Mouse (Mus musculus): ENCODE data around the gene Vmn2r18. TPM values are rescaled to one million over a fixed set of nuclear protein-coding genes. Genes with fewer than 3 reads are reported as not detected.

Gene Vmn2r18
- 0.05 TPM in 1 of 2 replicates, not detected in the other for polyA plus RNA-seq (2012; rRNA removed)
- 0.06 TPM in 1 of 2 replicates, not detected in the other for polyA plus RNA-seq (2014; fragmentation: Nextera tagmentation; extraction: Ambion mirVana)

- Histone ChIP-seq H3K9ac (ENCODE audit: low read depth, low read length, severe bottlenecking) (no peak within 1 kb of the TSS), H3K36me3 (ENCODE audit: control insufficient read depth, insufficient read depth, low read length) (no peaks in the 10 kb centered on the region), H3K27me3 (ENCODE audit: control insufficient read depth, insufficient read depth, low read length) (no peaks in the 10 kb centered on the region), H3K4me1 (ENCODE audit: control insufficient read depth, insufficient read depth, low read length) (no peaks in the 10 kb centered on the region), H3K9me3 (ENCODE audit: control insufficient read depth, low read length) (no peaks in the 10 kb centered on the region), H3K4me3 (replicated peaks; ENCODE audit: low read length) (no peak within 1 kb of the TSS), H3K27ac (replicated peaks; ENCODE audit: low read depth, low read length) (no peak within 1 kb of the TSS), H3K4me2 (replicated peaks; ENCODE audit: low read depth, low read length, severe bottlenecking) (no peak within 1 kb of the TSS)
- ATAC-seq (ENCODE audit: low FRiP score, low read depth) (no peak), DNase-seq (ENCODE audit: low spot score) (no peak)
- 88% methylated on average over 3 of the region's 3 CpGs for WGBS
- TF ChIP-seq POLR2A (IDR thresholded peaks at IDR 0.05; ENCODE audit: borderline replicate concordance, extremely low read depth, insufficient read depth, insufficient read length), result no peak
Measured at GRCm38 (mm10) chr5:151605921-151606320, at the start of gene Vmn2r18. Vmn2r18 (minus strand) TSS chr5:151606021.

- Histone ChIP-seq H3K9ac (ENCODE audit: low read depth, low read length, severe bottlenecking) (peak overlapping the region; percentile 73; the same call in 1 of the 2 replicates), H3K4me1 (ENCODE audit: control insufficient read depth, insufficient read depth, low read length) (peaks cover 7% of the 10 kb centered on the region; the same call in 1 of the 2 replicates), H3K27me3 (ENCODE audit: control insufficient read depth, insufficient read depth, low read length) (no peaks in the 10 kb centered on the region), H3K27ac (replicated peaks; ENCODE audit: low read depth, low read length) (no peak overlapping the region), H3K36me3 (ENCODE audit: control insufficient read depth, insufficient read depth, low read length) (peaks cover 26% of the 10 kb centered on the region), H3K4me3 (replicated peaks; ENCODE audit: low read length) (no peak overlapping the region), H3K4me2 (replicated peaks; ENCODE audit: low read depth, low read length, severe bottlenecking) (peak overlapping the region; percentile 59; the same call in 1 of the 2 replicates), H3K9me3 (ENCODE audit: control insufficient read depth, low read length) (no peaks in the 10 kb centered on the region)
- DNase-seq (ENCODE audit: low spot score), result no peak
- TF ChIP-seq POLR2A (IDR thresholded peaks at IDR 0.05; ENCODE audit: borderline replicate concordance, extremely low read depth, insufficient read depth, insufficient read length), result no peak
- WGBS, result 67% methylated on average over 3 of the region's 3 CpGs
- ATAC-seq (ENCODE audit: low FRiP score, low read depth), result no peak
Measured at GRCm38 (mm10) chr5:151651411-151651784, 45.6 kb upstream of the Vmn2r18 start.

DNA sequence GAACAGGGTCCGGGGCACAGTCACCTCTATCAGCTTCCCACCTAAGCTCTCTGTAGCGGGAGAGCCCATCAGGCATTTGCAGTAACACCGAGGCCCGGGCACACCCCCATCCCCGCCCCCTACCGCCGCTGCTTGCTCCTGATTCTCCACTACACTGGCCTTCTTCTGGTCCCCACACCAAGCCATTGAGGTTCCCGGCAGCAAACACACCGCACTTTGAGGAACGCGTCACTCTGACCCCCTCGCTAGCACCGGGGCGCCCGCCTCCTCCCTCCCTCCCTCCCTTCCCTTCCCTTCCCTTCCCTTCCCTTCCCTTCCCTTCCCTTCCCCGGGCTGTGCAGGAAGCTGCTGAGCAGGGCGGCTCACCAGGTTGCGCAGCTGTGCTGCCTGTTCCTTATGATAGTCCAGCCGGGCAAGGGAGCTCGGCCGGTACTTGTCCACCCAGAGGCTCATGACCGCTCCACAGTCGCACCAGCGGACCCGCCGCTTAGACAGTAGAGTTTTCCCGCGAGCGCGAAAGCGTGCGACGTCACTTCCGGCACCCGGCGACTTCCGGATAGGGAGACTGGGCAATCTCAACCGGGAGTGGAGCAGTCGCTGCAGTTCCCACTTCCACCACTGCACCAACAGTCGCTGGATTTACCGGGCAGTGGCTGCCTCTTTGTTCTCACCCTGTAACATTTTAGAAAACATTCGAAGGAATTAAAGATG lies 45.0 kb upstream of the Vmn2r18 start, which contains the start of gene Rfc3:
Gene Rfc3 (minus strand): TSS at position 543 of the 711 bp plus-strand sequence.
- H3K9me3 ChIP-seq (ENCODE audit: control insufficient read depth, low read length), result no peaks in the 10 kb centered on the region
- H3K27ac ChIP-seq (replicated peaks; ENCODE audit: low read depth, low read length), result peak within 1 kb of the TSS; percentile 78
- no peaks in the 10 kb centered on the region for H3K27me3 ChIP-seq (ENCODE audit: control insufficient read depth, insufficient read depth, low read length)
- TF ChIP-seq POLR2A (IDR thresholded peaks at IDR 0.05; ENCODE audit: borderline replicate concordance, extremely low read depth, insufficient read depth, insufficient read length), result no peak
- DNase-seq (ENCODE audit: low spot score) (peak; percentile 98), ATAC-seq (ENCODE audit: low FRiP score, low read depth) (peak; percentile 98)
- H3K9ac ChIP-seq (ENCODE audit: low read depth, low read length, severe bottlenecking), result peak within 1 kb of the TSS; percentile 73
- H3K4me3 ChIP-seq (replicated peaks; ENCODE audit: low read length), result peak within 1 kb of the TSS; percentile 66
- peak within 1 kb of the TSS; percentile 59 for H3K4me2 ChIP-seq (replicated peaks; ENCODE audit: low read depth, low read length, severe bottlenecking)
- peaks cover 31% of the 10 kb centered on the region for H3K36me3 ChIP-seq (ENCODE audit: control insufficient read depth, insufficient read depth, low read length)
- under 1% methylated on average over 42 of the region's 42 CpGs for WGBS
- peaks cover 7% of the 10 kb centered on the region; the same call in 1 of the 2 replicates for H3K4me1 ChIP-seq (ENCODE audit: control insufficient read depth, insufficient read depth, low read length)

DNA sequence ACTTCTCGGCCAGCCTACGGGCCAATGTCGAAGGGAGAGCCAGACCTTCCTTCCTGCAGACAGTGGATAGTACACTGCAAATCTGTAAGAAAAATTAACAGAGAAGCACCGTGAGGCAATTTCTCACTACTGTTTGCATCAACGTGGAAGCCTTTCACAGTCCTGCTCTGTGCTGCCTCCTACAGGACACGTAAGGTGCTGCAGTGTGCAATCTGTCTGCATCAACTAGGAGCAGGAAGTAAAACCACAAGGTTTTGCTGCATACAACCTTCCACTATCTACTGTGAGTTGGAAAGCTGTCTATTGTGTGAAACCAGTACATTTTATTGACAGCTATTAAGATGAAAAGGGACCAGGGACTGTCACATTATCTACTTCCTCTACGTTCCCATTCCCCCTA lies 39.0 kb upstream of the Vmn2r18 start:
- Histone ChIP-seq H3K9ac (ENCODE audit: low read depth, low read length, severe bottlenecking) (no peak overlapping the region), H3K27ac (replicated peaks; ENCODE audit: low read depth, low read length) (no peak overlapping the region), H3K36me3 (ENCODE audit: control insufficient read depth, insufficient read depth, low read length) (peaks cover 81% of the 10 kb centered on the region), H3K9me3 (ENCODE audit: control insufficient read depth, low read length) (no peaks in the 10 kb centered on the region), H3K4me3 (replicated peaks; ENCODE audit: low read length) (no peak overlapping the region), H3K4me2 (replicated peaks; ENCODE audit: low read depth, low read length, severe bottlenecking) (no peak overlapping the region), H3K27me3 (ENCODE audit: control insufficient read depth, insufficient read depth, low read length) (no peaks in the 10 kb centered on the region), H3K4me1 (ENCODE audit: control insufficient read depth, insufficient read depth, low read length) (peaks cover 3% of the 10 kb centered on the region; the same call in 1 of the 2 replicates)
- no peak for TF ChIP-seq POLR2A (IDR thresholded peaks at IDR 0.05; ENCODE audit: borderline replicate concordance, extremely low read depth, insufficient read depth, insufficient read length)
- no peak for DNase-seq (ENCODE audit: low spot score)
- ATAC-seq (ENCODE audit: low FRiP score, low read depth), result no peak
- 94% methylated on average over 7 of the region's 7 CpGs for WGBS

DNA sequence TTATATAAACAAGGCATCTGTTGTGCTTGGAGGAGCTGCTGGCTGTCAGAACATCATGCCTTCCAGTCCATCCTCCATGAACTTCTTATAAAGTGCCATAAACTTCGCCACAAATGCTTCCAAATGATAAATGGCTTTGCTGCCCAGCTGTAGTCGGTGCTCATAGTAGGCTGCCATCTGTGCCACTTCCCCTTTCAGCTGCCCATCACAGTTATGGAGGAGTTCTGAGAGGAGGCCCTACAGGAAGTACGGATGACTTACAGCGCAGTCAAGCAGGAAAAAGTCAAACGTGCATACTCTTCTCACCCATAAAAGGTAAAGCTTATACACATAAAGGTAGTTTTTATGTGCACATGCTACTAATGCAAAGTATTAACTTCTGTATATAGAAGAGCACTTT lies 37.0 kb upstream of the Vmn2r18 start:
- Histone ChIP-seq H3K4me1 (ENCODE audit: control insufficient read depth, insufficient read depth, low read length) (no peaks in the 10 kb centered on the region), H3K27ac (replicated peaks; ENCODE audit: low read depth, low read length) (no peak overlapping the region), H3K27me3 (ENCODE audit: control insufficient read depth, insufficient read depth, low read length) (no peaks in the 10 kb centered on the region), H3K36me3 (ENCODE audit: control insufficient read depth, insufficient read depth, low read length) (peaks cover 69% of the 10 kb centered on the region), H3K9ac (ENCODE audit: low read depth, low read length, severe bottlenecking) (no peak overlapping the region), H3K4me2 (replicated peaks; ENCODE audit: low read depth, low read length, severe bottlenecking) (no peak overlapping the region), H3K4me3 (replicated peaks; ENCODE audit: low read length) (no peak overlapping the region), H3K9me3 (ENCODE audit: control insufficient read depth, low read length) (no peaks in the 10 kb centered on the region)
- no peak for TF ChIP-seq POLR2A (IDR thresholded peaks at IDR 0.05; ENCODE audit: borderline replicate concordance, extremely low read depth, insufficient read depth, insufficient read length)
- 85% methylated on average over 5 of the region's 5 CpGs for WGBS
- ATAC-seq (ENCODE audit: low FRiP score, low read depth) (no peak), DNase-seq (ENCODE audit: low spot score) (no peak)

Measured in limb, embryonic 14.5 days (tissue).